Mouse (Mus musculus): ENCODE data around the gene Ss18l1. TPM values are rescaled to one million over a fixed set of nuclear protein-coding genes. Genes with fewer than 3 reads are reported as not detected.

The Ss18l1 gene
- polyA plus RNA-seq, 1 experiment from 2014 or later: 2.6 TPM

GRCm38 (mm10) chr2:180025861-180026200 lies 16.5 kb upstream of the Ss18l1 start:
- Histone ChIP-seq H3K4me2 (peak overlapping the region; percentile 98), H3K9me3 (ENCODE audit: control insufficient read depth, low read length) (no peaks in the 10 kb centered on the region), H3K27me3 (replicated peaks; ENCODE audit: control insufficient read depth, insufficient read depth, low read length) (peaks cover 14% of the 10 kb centered on the region; the same call in 1 of the 2 replicates), H3K4me1 (replicated peaks; ENCODE audit: control insufficient read depth, insufficient read depth, low read length) (peaks cover 23% of the 10 kb centered on the region), H3K4me3 (ENCODE audit: low read depth, low read length) (peak overlapping the region; percentile 86), H3K27ac (ENCODE audit: low read depth, low read length) (no peak overlapping the region), H3K36me3 (ENCODE audit: control insufficient read depth, insufficient read depth, low read length) (peaks cover 14% of the 10 kb centered on the region), H3K9ac (ENCODE audit: low read depth, low read length) (peak overlapping the region; percentile 92)
- ATAC-seq (replicated peaks; ENCODE audit: low FRiP score): no peak
- DNase-seq (ENCODE audit: low spot score): no peak
- WGBS: 23% methylated on average over 6 of the region's 6 CpGs

DNA sequence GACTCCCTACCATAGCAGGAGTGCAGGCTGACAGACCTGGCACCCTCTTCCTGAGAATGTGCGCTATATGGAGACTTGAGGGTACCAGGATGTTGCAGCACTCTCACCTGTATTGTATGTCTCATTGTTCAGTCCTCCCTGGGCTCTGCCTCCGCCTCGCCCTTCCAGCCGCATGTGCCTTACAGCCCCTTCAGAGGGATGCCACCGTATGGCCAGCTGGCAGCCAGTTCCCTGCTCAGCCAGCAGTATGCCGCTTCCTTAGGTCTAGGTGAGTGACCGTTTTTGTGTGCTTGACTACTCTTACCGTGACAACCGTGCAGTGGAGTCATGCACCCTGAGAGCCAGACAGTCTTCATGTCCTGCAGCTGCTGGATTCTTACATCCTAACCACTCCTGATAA lies 14.5 kb upstream of the Ss18l1 start:
- H3K27me3 ChIP-seq (replicated peaks; ENCODE audit: control insufficient read depth, insufficient read depth, low read length): peaks cover 5% of the 10 kb centered on the region; the same call in 1 of the 2 replicates
- peaks cover 23% of the 10 kb centered on the region for H3K4me1 ChIP-seq (replicated peaks; ENCODE audit: control insufficient read depth, insufficient read depth, low read length)
- DNase-seq (ENCODE audit: low spot score): no peak
- no peak overlapping the region for H3K9ac ChIP-seq (ENCODE audit: low read depth, low read length)
- H3K9me3 ChIP-seq (ENCODE audit: control insufficient read depth, low read length): no peaks in the 10 kb centered on the region
- H3K36me3 ChIP-seq (ENCODE audit: control insufficient read depth, insufficient read depth, low read length): peaks cover 25% of the 10 kb centered on the region
- no peak overlapping the region; the same call in 1 of the 2 replicates for H3K4me2 ChIP-seq
- WGBS: 88% methylated on average over 9 of the region's 9 CpGs
- no peak for ATAC-seq (replicated peaks; ENCODE audit: low FRiP score)
- no peak overlapping the region for H3K27ac ChIP-seq (ENCODE audit: low read depth, low read length)
- H3K4me3 ChIP-seq (ENCODE audit: low read depth, low read length): no peak overlapping the region

DNA sequence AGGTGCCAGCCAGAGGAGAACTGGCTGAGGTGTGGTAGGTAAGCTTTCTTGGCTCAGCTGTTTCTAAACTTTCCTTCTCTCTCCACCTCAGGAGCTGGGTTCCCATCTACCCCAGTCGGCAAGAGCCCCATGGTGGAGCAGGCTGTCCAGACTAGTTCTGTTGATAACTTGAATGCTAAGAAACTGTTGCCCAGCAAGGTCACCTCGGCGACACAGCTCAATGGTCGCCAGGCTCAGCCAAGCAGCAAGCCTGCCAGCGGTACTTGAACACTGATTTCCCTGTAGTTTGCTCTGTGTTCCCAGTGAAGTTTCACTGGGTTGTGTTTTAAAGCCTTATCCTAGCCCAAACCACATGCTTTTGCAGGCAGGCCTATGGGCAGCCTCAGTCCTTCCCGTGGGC lies 11.0 kb upstream of the Ss18l1 start:
- no peak for DNase-seq (ENCODE audit: low spot score)
- H3K9ac ChIP-seq (ENCODE audit: low read depth, low read length): no peak overlapping the region
- no peaks in the 10 kb centered on the region for H3K9me3 ChIP-seq (ENCODE audit: control insufficient read depth, low read length)
- no peak overlapping the region for H3K4me3 ChIP-seq (ENCODE audit: low read depth, low read length)
- WGBS: 90% methylated on average over 6 of the region's 6 CpGs
- no peak overlapping the region for H3K27ac ChIP-seq (ENCODE audit: low read depth, low read length)
- H3K4me1 ChIP-seq (replicated peaks; ENCODE audit: control insufficient read depth, insufficient read depth, low read length): peaks cover 16% of the 10 kb centered on the region
- no peaks in the 10 kb centered on the region for H3K27me3 ChIP-seq (replicated peaks; ENCODE audit: control insufficient read depth, insufficient read depth, low read length)
- H3K4me2 ChIP-seq: no peak overlapping the region
- peaks cover 47% of the 10 kb centered on the region for H3K36me3 ChIP-seq (ENCODE audit: control insufficient read depth, insufficient read depth, low read length)
- no peak for ATAC-seq (replicated peaks; ENCODE audit: low FRiP score)

- Histone ChIP-seq H3K9me3 (ENCODE audit: control insufficient read depth, low read length) (no peaks in the 10 kb centered on the region), H3K4me2 (no peak overlapping the region), H3K9ac (ENCODE audit: low read depth, low read length) (no peak overlapping the region), H3K27me3 (replicated peaks; ENCODE audit: control insufficient read depth, insufficient read depth, low read length) (no peaks in the 10 kb centered on the region), H3K27ac (ENCODE audit: low read depth, low read length) (no peak overlapping the region), H3K4me3 (ENCODE audit: low read depth, low read length) (no peak overlapping the region), H3K36me3 (ENCODE audit: control insufficient read depth, insufficient read depth, low read length) (peaks cover 58% of the 10 kb centered on the region), H3K4me1 (replicated peaks; ENCODE audit: control insufficient read depth, insufficient read depth, low read length) (peaks cover under 1% of the 10 kb centered on the region)
- 88% methylated on average over 3 of the region's 3 CpGs for WGBS
- ATAC-seq (replicated peaks; ENCODE audit: low FRiP score) (no peak), DNase-seq (ENCODE audit: low spot score) (no peak)
Observed at GRCm38 (mm10) chr2:180032925-180033324, 9.4 kb upstream of the Ss18l1 start.

DNA sequence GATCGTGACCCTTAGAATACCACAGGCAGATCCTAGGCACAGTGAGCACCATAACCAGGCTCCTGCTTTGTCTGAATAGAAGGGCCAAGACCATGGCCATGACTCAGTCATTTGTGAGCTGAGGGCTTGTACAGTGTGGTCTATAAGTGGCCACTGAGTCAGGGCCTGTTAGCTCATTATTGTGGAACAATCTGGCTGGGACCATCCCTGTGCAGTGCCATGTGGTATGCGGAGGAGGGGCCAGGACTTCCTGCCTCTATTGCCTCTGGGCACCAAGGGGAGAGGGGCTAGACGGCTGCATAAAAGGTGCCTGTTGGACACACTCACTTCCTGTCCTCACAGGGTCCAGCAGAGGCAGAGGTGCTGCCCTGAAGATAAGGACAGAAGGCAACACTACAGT lies 8.4 kb upstream of the Ss18l1 start:
- ATAC-seq (replicated peaks; ENCODE audit: low FRiP score): no peak
- Histone ChIP-seq H3K4me1 (replicated peaks; ENCODE audit: control insufficient read depth, insufficient read depth, low read length) (no peaks in the 10 kb centered on the region), H3K9me3 (ENCODE audit: control insufficient read depth, low read length) (no peaks in the 10 kb centered on the region), H3K4me3 (ENCODE audit: low read depth, low read length) (no peak overlapping the region), H3K4me2 (no peak overlapping the region), H3K9ac (ENCODE audit: low read depth, low read length) (no peak overlapping the region), H3K27me3 (replicated peaks; ENCODE audit: control insufficient read depth, insufficient read depth, low read length) (no peaks in the 10 kb centered on the region), H3K27ac (ENCODE audit: low read depth, low read length) (no peak overlapping the region), H3K36me3 (ENCODE audit: control insufficient read depth, insufficient read depth, low read length) (peaks cover 60% of the 10 kb centered on the region)
- no peak for DNase-seq (ENCODE audit: low spot score)
- 50% methylated on average over 3 of the region's 3 CpGs for WGBS

GRCm38 (mm10) chr2:180034753-180035152 lies 7.6 kb upstream of the Ss18l1 start:
- Histone ChIP-seq H3K4me3 (ENCODE audit: low read depth, low read length) (no peak overlapping the region), H3K36me3 (ENCODE audit: control insufficient read depth, insufficient read depth, low read length) (peaks cover 62% of the 10 kb centered on the region), H3K27ac (ENCODE audit: low read depth, low read length) (no peak overlapping the region), H3K27me3 (replicated peaks; ENCODE audit: control insufficient read depth, insufficient read depth, low read length) (no peaks in the 10 kb centered on the region), H3K4me1 (replicated peaks; ENCODE audit: control insufficient read depth, insufficient read depth, low read length) (no peaks in the 10 kb centered on the region), H3K4me2 (no peak overlapping the region), H3K9ac (ENCODE audit: low read depth, low read length) (no peak overlapping the region), H3K9me3 (ENCODE audit: control insufficient read depth, low read length) (no peaks in the 10 kb centered on the region)
- WGBS: 72% methylated on average over 5 of the region's 5 CpGs
- ATAC-seq (replicated peaks; ENCODE audit: low FRiP score) (no peak), DNase-seq (ENCODE audit: low spot score) (no peak)

GRCm38 (mm10) chr2:180040406-180040805 lies 1.9 kb upstream of the Ss18l1 start:
- H3K9ac ChIP-seq (ENCODE audit: low read depth, low read length): peak overlapping the region; percentile 91
- H3K4me3 ChIP-seq (ENCODE audit: low read depth, low read length): peak overlapping the region; percentile 98
- 46% methylated on average over 6 of the region's 6 CpGs for WGBS
- H3K36me3 ChIP-seq (ENCODE audit: control insufficient read depth, insufficient read depth, low read length): peaks cover 35% of the 10 kb centered on the region
- no peak for DNase-seq (ENCODE audit: low spot score)
- peaks cover 12% of the 10 kb centered on the region for H3K4me1 ChIP-seq (replicated peaks; ENCODE audit: control insufficient read depth, insufficient read depth, low read length)
- H3K4me2 ChIP-seq: peak overlapping the region; percentile 99
- H3K27me3 ChIP-seq (replicated peaks; ENCODE audit: control insufficient read depth, insufficient read depth, low read length): no peaks in the 10 kb centered on the region
- no peaks in the 10 kb centered on the region for H3K9me3 ChIP-seq (ENCODE audit: control insufficient read depth, low read length)
- H3K27ac ChIP-seq (ENCODE audit: low read depth, low read length): no peak overlapping the region
- no peak for ATAC-seq (replicated peaks; ENCODE audit: low FRiP score)

- Histone ChIP-seq H3K27ac (ENCODE audit: low read depth, low read length) (peak overlapping the region; percentile 92), H3K27me3 (replicated peaks; ENCODE audit: control insufficient read depth, insufficient read depth, low read length) (no peaks in the 10 kb centered on the region), H3K9ac (ENCODE audit: low read depth, low read length) (peak overlapping the region; percentile 91), H3K4me3 (ENCODE audit: low read depth, low read length) (peak overlapping the region; percentile 98), H3K4me2 (peak overlapping the region; percentile 99), H3K36me3 (ENCODE audit: control insufficient read depth, insufficient read depth, low read length) (peaks cover 22% of the 10 kb centered on the region), H3K4me1 (replicated peaks; ENCODE audit: control insufficient read depth, insufficient read depth, low read length) (peaks cover 12% of the 10 kb centered on the region), H3K9me3 (ENCODE audit: control insufficient read depth, low read length) (no peaks in the 10 kb centered on the region)
- DNase-seq (ENCODE audit: low spot score): no peak
- WGBS: 1% methylated on average over 63 of the region's 66 CpGs
- peak; percentile 53 for ATAC-seq (replicated peaks; ENCODE audit: low FRiP score)
Observed at GRCm38 (mm10) chr2:180041577-180042255, 593 bp upstream of the Ss18l1 start.

GRCm38 (mm10) chr2:180042858-180043515 lies 678 bp downstream of the Ss18l1 start:
- WGBS: under 1% methylated on average over 66 of the region's 66 CpGs
- Histone ChIP-seq H3K9ac (ENCODE audit: low read depth, low read length) (peak overlapping the region; percentile 91), H3K4me3 (ENCODE audit: low read depth, low read length) (peak overlapping the region; percentile 98), H3K4me2 (peak overlapping the region; percentile 99), H3K27me3 (replicated peaks; ENCODE audit: control insufficient read depth, insufficient read depth, low read length) (no peaks in the 10 kb centered on the region), H3K36me3 (ENCODE audit: control insufficient read depth, insufficient read depth, low read length) (peaks cover 13% of the 10 kb centered on the region), H3K9me3 (ENCODE audit: control insufficient read depth, low read length) (no peaks in the 10 kb centered on the region), H3K4me1 (replicated peaks; ENCODE audit: control insufficient read depth, insufficient read depth, low read length) (peaks cover 12% of the 10 kb centered on the region), H3K27ac (ENCODE audit: low read depth, low read length) (peak overlapping the region; percentile 92)
- DNase-seq (ENCODE audit: low spot score): peak; percentile 82
- ATAC-seq (replicated peaks; ENCODE audit: low FRiP score): peak; percentile 44

All from liver, embryonic 11.5 days (tissue).